Mouse (Mus musculus): ENCODE data around the gene Lmnb2. TPM values are rescaled to one million over a fixed set of nuclear protein-coding genes. Genes with fewer than 3 reads are reported as not detected.

The Lmnb2 gene
- polyA plus RNA-seq, 1 experiment from 2014 or later = 85.6 TPM

- DNase-seq (ENCODE audit: extremely low spot score, low spot score) = peak; percentile 99
- Histone ChIP-seq H3K27me3 (ENCODE audit: poor library complexity, severe bottlenecking) (peaks cover 12% of the 10 kb centered on the region), H3K27ac (peak within 1 kb of the TSS; percentile 91), H3K4me1 (peaks cover 30% of the 10 kb centered on the region), H3K9me3 (no peaks in the 10 kb centered on the region), H3K4me3 (peak within 1 kb of the TSS; percentile 78), H3K36me3 (replicated peaks) (peaks cover 70% of the 10 kb centered on the region)
- under 1% methylated on average over 72 of the region's 72 CpGs for WGBS
These were observed 17.5 kb downstream of the Lmnb2 start, which contains the start of gene Timm13 for GRCm38 (mm10) chr10:80900318-80901247. Gene Timm13 (minus strand): TSS chr10:80900969.

GRCm38 (mm10) chr10:80899591-80900317, 18.3 kb downstream of the Lmnb2 start:
- no peaks in the 10 kb centered on the region for H3K9me3 ChIP-seq
- H3K4me1 ChIP-seq = peaks cover 30% of the 10 kb centered on the region
- H3K27me3 ChIP-seq (ENCODE audit: poor library complexity, severe bottlenecking) = peaks cover 12% of the 10 kb centered on the region
- H3K4me3 ChIP-seq = peak overlapping the region; percentile 78
- peak overlapping the region; percentile 91 for H3K27ac ChIP-seq
- DNase-seq (ENCODE audit: extremely low spot score, low spot score) = no peak
- 16% methylated on average over 25 of the region's 25 CpGs for WGBS
- peaks cover 61% of the 10 kb centered on the region for H3K36me3 ChIP-seq (replicated peaks)

GRCm38 (mm10) chr10:80899074-80899473, 19.0 kb downstream of the Lmnb2 start:
- WGBS = 92% methylated on average over 8 of the region's 8 CpGs
- Histone ChIP-seq H3K27me3 (ENCODE audit: poor library complexity, severe bottlenecking) (peaks cover 12% of the 10 kb centered on the region), H3K4me1 (peaks cover 30% of the 10 kb centered on the region), H3K27ac (no peak overlapping the region), H3K36me3 (replicated peaks) (peaks cover 55% of the 10 kb centered on the region), H3K9me3 (no peaks in the 10 kb centered on the region), H3K4me3 (peak overlapping the region; percentile 78)
- DNase-seq (ENCODE audit: extremely low spot score, low spot score) = no peak

GRCm38 (mm10) chr10:80897861-80898510, 20.1 kb downstream of the Lmnb2 start:
- 31% methylated on average over 41 of the region's 41 CpGs for WGBS
- peak overlapping the region; percentile 27 for H3K4me3 ChIP-seq

GRCm38 (mm10) chr10:80896581-80897485, 21.2 kb downstream of the Lmnb2 start:
- no peak for DNase-seq (ENCODE audit: extremely low spot score, low spot score)
- Histone ChIP-seq H3K4me1 (peaks cover 30% of the 10 kb centered on the region), H3K27ac (no peak overlapping the region), H3K36me3 (replicated peaks) (peaks cover 32% of the 10 kb centered on the region), H3K9me3 (peaks cover 11% of the 10 kb centered on the region), H3K27me3 (ENCODE audit: poor library complexity, severe bottlenecking) (peaks cover 12% of the 10 kb centered on the region), H3K4me3 (0 out of 2 replicates have a peak overlapping the region, but pooled peaks have one; percentile 4)
- 76% methylated on average over 24 of the region's 24 CpGs for WGBS

More at GRCm38 (mm10) chr10:80897861-80898510, 20.1 kb downstream of the Lmnb2 start:
- H3K36me3 ChIP-seq (replicated peaks) = peaks cover 44% of the 10 kb centered on the region
- H3K9me3 ChIP-seq = 0 out of 2 replicates have a peak, but pooled peaks cover under 1% of the 10 kb centered on the region
- peaks cover 12% of the 10 kb centered on the region for H3K27me3 ChIP-seq (ENCODE audit: poor library complexity, severe bottlenecking)
- H3K27ac ChIP-seq = no peak overlapping the region
- peaks cover 30% of the 10 kb centered on the region for H3K4me1 ChIP-seq
- DNase-seq (ENCODE audit: extremely low spot score, low spot score) = no peak

- Histone ChIP-seq H3K27me3 (ENCODE audit: poor library complexity, severe bottlenecking) (peaks cover 12% of the 10 kb centered on the region), H3K36me3 (replicated peaks) (peaks cover 26% of the 10 kb centered on the region), H3K9me3 (peaks cover 11% of the 10 kb centered on the region), H3K4me1 (peaks cover 27% of the 10 kb centered on the region), H3K27ac (no peak overlapping the region), H3K4me3 (no peak overlapping the region)
- WGBS = 88% methylated on average over 6 of the region's 6 CpGs
- no peak for DNase-seq (ENCODE audit: extremely low spot score, low spot score)
These were observed 22.3 kb downstream of the Lmnb2 start for GRCm38 (mm10) chr10:80895697-80896096.

GRCm38 (mm10) chr10:80895100-80895499, 22.9 kb downstream of the Lmnb2 start:
- 91% methylated on average over 7 of the region's 7 CpGs for WGBS
- Histone ChIP-seq H3K4me3 (no peak overlapping the region), H3K27ac (no peak overlapping the region), H3K9me3 (peaks cover 11% of the 10 kb centered on the region), H3K27me3 (ENCODE audit: poor library complexity, severe bottlenecking) (peaks cover 18% of the 10 kb centered on the region), H3K4me1 (peaks cover 26% of the 10 kb centered on the region), H3K36me3 (replicated peaks) (peaks cover 26% of the 10 kb centered on the region)
- DNase-seq (ENCODE audit: extremely low spot score, low spot score) = no peak

- Histone ChIP-seq H3K36me3 (replicated peaks) (no peaks in the 10 kb centered on the region), H3K4me3 (no peak overlapping the region), H3K4me1 (0 out of 2 replicates have a peak, but pooled peaks cover 3% of the 10 kb centered on the region), H3K27ac (no peak overlapping the region), H3K9me3 (peaks cover 2% of the 10 kb centered on the region), H3K27me3 (ENCODE audit: poor library complexity, severe bottlenecking) (peaks cover 36% of the 10 kb centered on the region)
- WGBS = 85% methylated on average over 11 of the region's 11 CpGs
- no peak for DNase-seq (ENCODE audit: extremely low spot score, low spot score)
These were observed 30.9 kb downstream of the Lmnb2 start for GRCm38 (mm10) chr10:80887181-80887580.

- 26% methylated on average over 10 of the region's 10 CpGs for WGBS
- no peak overlapping the region for H3K4me3 ChIP-seq
- H3K27me3 ChIP-seq (ENCODE audit: poor library complexity, severe bottlenecking) = no peaks in the 10 kb centered on the region
- DNase-seq (ENCODE audit: extremely low spot score, low spot score) = peak; percentile 79
- H3K4me1 ChIP-seq = peaks cover 11% of the 10 kb centered on the region
- no peaks in the 10 kb centered on the region for H3K9me3 ChIP-seq
- H3K36me3 ChIP-seq (replicated peaks) = no peaks in the 10 kb centered on the region
- H3K27ac ChIP-seq = no peak overlapping the region
These were observed 36.7 kb downstream of the Lmnb2 start for GRCm38 (mm10) chr10:80881301-80881700.

GRCm38 (mm10) chr10:80880901-80881300, 37.1 kb downstream of the Lmnb2 start:
- WGBS = 76% methylated on average over 2 of the region's 2 CpGs
- Histone ChIP-seq H3K27ac (no peak overlapping the region), H3K4me3 (no peak overlapping the region), H3K9me3 (no peaks in the 10 kb centered on the region), H3K27me3 (ENCODE audit: poor library complexity, severe bottlenecking) (no peaks in the 10 kb centered on the region), H3K36me3 (replicated peaks) (no peaks in the 10 kb centered on the region), H3K4me1 (peaks cover 12% of the 10 kb centered on the region)
- no peak for DNase-seq (ENCODE audit: extremely low spot score, low spot score)

- peak; percentile 77 for DNase-seq (ENCODE audit: extremely low spot score, low spot score)
- H3K27ac ChIP-seq = no peak overlapping the region
- H3K36me3 ChIP-seq (replicated peaks) = no peaks in the 10 kb centered on the region
- H3K4me1 ChIP-seq = peaks cover 10% of the 10 kb centered on the region
- H3K9me3 ChIP-seq = no peaks in the 10 kb centered on the region
- WGBS = 24% methylated on average over 5 of the region's 5 CpGs
- no peaks in the 10 kb centered on the region for H3K27me3 ChIP-seq (ENCODE audit: poor library complexity, severe bottlenecking)
- H3K4me3 ChIP-seq = no peak overlapping the region
These were observed 37.9 kb downstream of the Lmnb2 start for GRCm38 (mm10) chr10:80880131-80880641.

Data from forebrain, embryonic 10.5 days (tissue).